Mouse (Mus musculus): ENCODE measurements at regions not wholly inside any gene's neighbourhood (a gene's known extent, or its start where the extent isn't known, plus 50 kb on each side); places are given as distances from the start of the nearest gene placed in this dataset.

DNA sequence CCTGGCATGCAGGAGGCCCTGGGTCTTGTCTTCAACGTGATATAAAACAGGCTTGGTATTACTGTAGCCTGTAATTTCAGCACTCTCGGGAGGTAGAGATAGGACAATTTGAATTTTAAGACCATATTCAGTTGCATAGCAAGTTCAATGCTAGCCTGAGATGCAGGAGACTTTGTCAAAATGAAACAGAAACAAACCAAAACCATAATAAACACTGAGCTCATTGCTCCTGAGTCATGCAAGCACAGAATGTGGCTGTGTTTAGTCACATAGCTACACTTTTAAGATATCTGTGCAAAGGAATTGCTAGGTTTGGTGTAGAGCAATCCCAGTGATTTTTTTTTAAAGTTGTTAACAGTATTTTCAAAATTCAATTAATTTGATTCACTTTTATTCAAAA lies 93.3 kb downstream of the Kcnj2 start:
- TF ChIP-seq POLR2A (IDR thresholded peaks at IDR 0.05; ENCODE audit: extremely low read depth, insufficient read depth, low read length): no peak
- TF ChIP-seq CTCF (IDR thresholded peaks at IDR 0.05; ENCODE audit: low read depth, low read length): no peak
